Mouse (Mus musculus) forebrain, embryonic 11.5 days (tissue): Measurements from ENCODE around the gene Senp3. TPM values are rescaled to one million over a fixed set of nuclear protein-coding genes. Genes with fewer than 3 reads are reported as not detected.

Experiments
- ATAC-seq: fragments of 200-750 bp; cut with Nextera tagmentation; replicated peaks from 2 replicates; pipeline ENCODE4 v1.8.0; 2017; ENCODE audit warnings: moderate TSS enrichment; ENCODE audit not compliant: low FRiP score
- DNase-seq: peaks from one replicate; pipeline ENCODE4 v3.0.0-alpha.2; 2017; ENCODE audit warnings: low spot score
- H3K27ac ChIP-seq: fragments of 300-500 bp; sonication (generic); 2 replicates; pipeline ENCODE4 v1.5.1; 2014; ENCODE audit warnings: low read depth, low read length
- H3K27me3 ChIP-seq: fragments of 300-500 bp; sonication (generic); 2 replicates; pipeline ENCODE4 v1.6.1; 2014; ENCODE audit warnings: mild to moderate bottlenecking, low read length, mixed read lengths; ENCODE audit not compliant: control insufficient read depth, insufficient read depth
- H3K36me3 ChIP-seq: fragments of 300-500 bp; sonication (generic); 2 replicates; pipeline ENCODE4 v1.6.1; 2014; ENCODE audit warnings: mild to moderate bottlenecking, low read length, moderate library complexity, mixed read lengths; ENCODE audit not compliant: control insufficient read depth, insufficient read depth
- H3K4me1 ChIP-seq: fragments of 300-500 bp; sonication (generic); replicated peaks from 2 replicates; pipeline ENCODE4 v1.6.1; 2014; ENCODE audit warnings: low read length, mixed read lengths; ENCODE audit not compliant: control insufficient read depth, insufficient read depth
- H3K4me2 ChIP-seq: fragments of 300-500 bp; sonication (generic); 2 replicates; pipeline ENCODE4 v1.6.1; 2014; ENCODE audit warnings: low read depth, mild to moderate bottlenecking, low read length, moderate library complexity, mixed read lengths; ENCODE audit not compliant: severe bottlenecking
- H3K4me3 ChIP-seq: fragments of 300-500 bp; sonication (generic); 2 replicates; pipeline ENCODE4 v1.5.1; 2014; ENCODE audit warnings: low read depth, low read length
- H3K9ac ChIP-seq: fragments of 300-500 bp; sonication (generic); 2 replicates; pipeline ENCODE4 v1.6.1; 2014; ENCODE audit warnings: low read length
- H3K9me3 ChIP-seq: fragments of 300-500 bp; sonication (generic); 2 replicates; pipeline ENCODE4 v1.6.1; 2016; ENCODE audit warnings: low read length, mixed read lengths; ENCODE audit not compliant: control insufficient read depth
- WGBS: fragments of 180-500 bp; shearing (Covaris S2); extraction: QIAGEN DNeasy Blood & Tissue Kit; methylation state at CpG from one replicate; pipeline ENCODE4 v1.1.7; 2014; 5-methylcytosine and 5-hydroxymethylcytosine counted together
- polyA plus RNA-seq: library from polyadenylated mRNA; unstranded; fragments of >200 nt; fragmentation: Nextera tagmentation; extraction: Ambion mirVana; gene quantifications from 2 replicates; pipeline ENCODE4 v1.2.1, GENCODE M21; 2014

The Senp3 gene
- polyA plus RNA-seq, 1 experiment from 2014 or later: 110 TPM

DNA sequence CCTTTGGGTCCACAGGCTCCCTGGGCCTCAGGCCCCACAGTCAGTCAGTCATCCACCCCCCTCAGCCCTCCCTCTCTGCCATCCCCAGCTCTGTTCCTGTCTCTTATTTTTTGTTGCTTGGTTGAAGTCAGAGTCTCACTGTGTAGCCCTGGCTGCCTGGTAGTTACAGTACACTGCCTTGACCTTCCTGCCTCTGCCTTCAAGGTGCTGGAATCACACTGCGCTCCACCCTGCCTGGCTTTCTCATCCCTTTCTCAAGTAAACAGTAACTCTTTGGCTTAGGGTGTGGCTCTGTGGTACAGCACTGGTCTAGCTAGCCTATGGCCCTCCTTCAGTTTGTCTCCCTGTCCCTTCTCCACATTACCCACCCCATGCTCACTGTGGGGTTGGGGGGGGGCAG is 8.0 kb upstream of the Senp3 start:
- Histone ChIP-seq H3K4me1 (0 out of 2 replicates have a peak, but pooled peaks cover 1% of the 10 kb centered on the region), H3K36me3 (no peaks in the 10 kb centered on the region), H3K4me2 (no peak overlapping the region), H3K9me3 (no peaks in the 10 kb centered on the region), H3K9ac (no peak overlapping the region), H3K27me3 (no peaks in the 10 kb centered on the region), H3K27ac (no peak overlapping the region), H3K4me3 (no peak overlapping the region)
- WGBS: 100% methylated on average over 1 of the region's 1 CpGs
- no peak for DNase-seq
- ATAC-seq: no peak

DNA sequence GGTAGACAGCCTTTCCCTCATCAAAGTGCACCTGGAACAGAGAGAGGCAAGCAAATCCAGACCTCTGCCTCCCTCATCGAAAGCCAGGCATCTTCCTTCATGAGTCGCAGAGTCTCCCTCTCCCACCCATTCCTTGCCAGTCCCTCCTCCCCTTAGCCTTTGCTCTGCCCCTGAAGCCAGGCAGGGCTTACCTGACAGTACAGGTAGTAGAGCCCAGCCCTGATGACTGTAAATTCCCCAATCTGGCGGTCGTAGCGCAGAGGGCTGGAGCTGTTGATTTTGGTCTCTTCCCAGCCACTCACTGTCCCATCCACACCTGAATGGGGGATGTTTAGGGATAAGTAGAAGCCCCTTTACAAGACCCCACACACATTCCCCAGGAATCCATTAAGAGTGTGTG is 5.2 kb upstream of the Senp3 start:
- Histone ChIP-seq H3K27me3 (no peaks in the 10 kb centered on the region), H3K4me1 (peaks cover 4% of the 10 kb centered on the region; the same call in 1 of the 2 replicates), H3K36me3 (no peaks in the 10 kb centered on the region), H3K9me3 (no peaks in the 10 kb centered on the region), H3K9ac (no peak overlapping the region), H3K4me3 (no peak overlapping the region), H3K27ac (no peak overlapping the region), H3K4me2 (no peak overlapping the region)
- DNase-seq: no peak
- ATAC-seq: no peak
- WGBS: 65% methylated on average over 5 of the region's 5 CpGs

DNA sequence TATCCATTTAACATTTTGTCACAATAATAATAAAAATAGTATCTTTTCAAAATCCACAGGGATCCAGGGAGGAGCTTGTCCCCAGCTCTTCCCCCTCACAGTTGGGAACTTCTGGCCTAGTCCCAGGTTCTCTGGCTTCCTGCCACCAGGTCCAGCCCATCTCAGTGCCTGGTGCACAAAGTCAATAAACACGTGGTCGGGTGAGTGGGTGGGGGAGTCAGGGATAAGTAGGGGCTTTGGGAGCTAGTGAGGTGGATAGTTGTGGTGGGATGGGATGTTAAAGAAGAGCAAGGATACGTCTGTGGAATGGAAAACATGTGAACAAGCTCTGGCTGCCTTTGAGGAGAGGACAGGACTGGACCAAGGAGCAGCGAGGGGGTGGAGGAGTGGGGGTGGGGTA is 4.5 kb upstream of the Senp3 start:
- Histone ChIP-seq H3K27ac (no peak overlapping the region), H3K27me3 (no peaks in the 10 kb centered on the region), H3K36me3 (no peaks in the 10 kb centered on the region), H3K4me2 (no peak overlapping the region), H3K9me3 (no peaks in the 10 kb centered on the region), H3K9ac (no peak overlapping the region), H3K4me1 (peaks cover 4% of the 10 kb centered on the region; the same call in 1 of the 2 replicates), H3K4me3 (no peak overlapping the region)
- DNase-seq (no peak), ATAC-seq (no peak)
- 18% methylated on average over 4 of the region's 4 CpGs for WGBS

DNA sequence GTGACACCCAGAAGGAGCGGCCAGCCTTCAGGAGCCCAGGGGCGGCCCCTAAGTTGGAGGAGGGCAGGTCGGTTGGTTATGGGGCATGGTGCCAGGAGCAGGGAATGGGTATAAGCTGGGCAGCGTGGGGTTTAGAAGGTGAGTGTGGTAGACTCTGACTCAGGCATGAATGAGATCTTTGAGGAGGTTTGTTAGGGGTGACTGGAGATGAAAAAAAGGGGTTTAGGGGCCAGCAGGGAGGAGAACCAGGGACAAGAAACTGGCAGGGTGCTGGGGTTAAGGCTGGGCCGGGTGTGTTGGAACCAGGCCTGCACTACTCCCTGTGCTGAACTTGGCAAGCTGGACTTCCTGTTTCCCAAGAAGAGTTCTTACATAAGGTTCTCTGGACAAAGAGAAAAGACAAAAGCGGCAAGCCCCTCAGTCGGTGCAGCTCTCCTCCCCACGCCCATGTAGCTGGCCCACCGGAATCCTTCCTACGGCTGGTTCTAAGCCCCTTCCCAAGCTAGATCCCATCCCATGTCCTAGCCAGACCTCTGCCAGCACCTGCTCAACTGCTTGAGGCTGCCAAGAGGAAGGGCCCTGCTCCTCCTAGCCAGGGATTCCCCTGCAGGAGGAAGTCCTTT is 3.8 kb upstream of the Senp3 start, which contains the start of gene Tnfsf13:
Gene Tnfsf13 (minus strand): TSS at position 259 of the 623 bp plus-strand sequence.
- Histone ChIP-seq H3K9ac (no peak within 1 kb of the TSS), H3K9me3 (no peaks in the 10 kb centered on the region), H3K4me2 (no peak within 1 kb of the TSS), H3K27ac (no peak within 1 kb of the TSS), H3K36me3 (no peaks in the 10 kb centered on the region), H3K27me3 (no peaks in the 10 kb centered on the region), H3K4me3 (no peak within 1 kb of the TSS), H3K4me1 (peaks cover 9% of the 10 kb centered on the region; the same call in 1 of the 2 replicates)
- no peak for ATAC-seq
- 63% methylated on average over 10 of the region's 10 CpGs for WGBS
- no peak for DNase-seq

DNA sequence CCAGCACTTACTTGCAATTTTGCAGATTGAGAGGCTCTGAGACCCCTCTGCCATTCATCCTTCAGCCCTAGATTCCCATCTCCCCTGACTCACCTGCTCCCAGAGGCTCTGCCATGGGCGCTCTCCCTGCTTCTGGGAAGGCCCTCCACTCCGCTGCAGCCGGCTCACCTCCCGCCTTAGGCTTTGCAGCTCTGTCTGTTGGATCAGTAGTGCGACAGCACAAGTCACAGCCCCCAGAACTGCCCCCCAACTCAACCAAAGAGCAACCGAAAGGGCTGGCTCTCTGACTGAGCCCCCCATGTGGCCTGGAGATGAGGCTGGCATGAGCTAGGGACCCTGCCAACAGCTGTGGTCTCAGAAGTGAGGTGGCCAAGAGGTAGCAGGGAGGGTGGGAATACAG is 3.1 kb upstream of the Senp3 start:
- 84% methylated on average over 6 of the region's 6 CpGs for WGBS

DNA sequence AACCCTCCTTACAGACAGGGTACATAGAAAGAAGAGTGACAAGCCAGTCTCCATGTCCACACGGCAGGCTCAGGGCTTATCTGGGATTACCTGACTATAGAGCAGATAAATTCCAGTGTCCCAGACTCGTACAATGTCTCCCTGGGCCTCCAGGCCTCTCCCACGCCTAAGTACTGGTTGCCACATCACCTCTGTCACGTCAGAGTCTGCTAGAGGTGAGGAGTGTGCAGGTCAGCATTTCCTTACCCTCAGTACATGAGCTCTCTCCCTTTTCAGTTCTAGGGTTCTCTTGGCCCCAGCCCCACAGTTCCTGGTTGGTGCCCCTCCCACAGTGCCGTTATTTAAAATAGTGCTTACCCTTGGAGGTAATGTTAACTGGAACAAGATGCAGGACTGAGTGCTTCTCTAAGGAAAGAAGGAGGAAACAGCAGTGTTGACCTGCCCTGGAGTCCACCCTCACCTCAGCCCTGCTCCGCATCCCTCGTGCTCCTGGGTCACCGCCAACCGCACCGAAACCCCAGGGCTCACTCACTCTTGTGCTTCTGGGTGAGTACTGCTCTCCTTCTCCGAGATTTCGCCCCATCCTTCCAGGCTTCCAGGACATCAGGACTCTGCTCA is 2.4 kb upstream of the Senp3 start:
- Histone ChIP-seq H3K4me1 (peaks cover 12% of the 10 kb centered on the region; the same call in 1 of the 2 replicates), H3K27me3 (no peaks in the 10 kb centered on the region), H3K4me2 (no peak overlapping the region), H3K9me3 (no peaks in the 10 kb centered on the region), H3K27ac (no peak overlapping the region), H3K9ac (no peak overlapping the region), H3K4me3 (no peak overlapping the region), H3K36me3 (peaks cover 2% of the 10 kb centered on the region; the same call in 1 of the 2 replicates)
- ATAC-seq (no peak), DNase-seq (no peak)
- WGBS: 79% methylated on average over 12 of the region's 12 CpGs

More for the DNA sequence above, 3.1 kb upstream of the Senp3 start:
- DNase-seq: no peak
- Histone ChIP-seq H3K27me3 (no peaks in the 10 kb centered on the region), H3K9ac (no peak overlapping the region), H3K4me2 (no peak overlapping the region), H3K36me3 (peaks cover 2% of the 10 kb centered on the region; the same call in 1 of the 2 replicates), H3K4me3 (no peak overlapping the region), H3K27ac (no peak overlapping the region), H3K9me3 (no peaks in the 10 kb centered on the region), H3K4me1 (peaks cover 12% of the 10 kb centered on the region; the same call in 1 of the 2 replicates)
- ATAC-seq: no peak

DNA sequence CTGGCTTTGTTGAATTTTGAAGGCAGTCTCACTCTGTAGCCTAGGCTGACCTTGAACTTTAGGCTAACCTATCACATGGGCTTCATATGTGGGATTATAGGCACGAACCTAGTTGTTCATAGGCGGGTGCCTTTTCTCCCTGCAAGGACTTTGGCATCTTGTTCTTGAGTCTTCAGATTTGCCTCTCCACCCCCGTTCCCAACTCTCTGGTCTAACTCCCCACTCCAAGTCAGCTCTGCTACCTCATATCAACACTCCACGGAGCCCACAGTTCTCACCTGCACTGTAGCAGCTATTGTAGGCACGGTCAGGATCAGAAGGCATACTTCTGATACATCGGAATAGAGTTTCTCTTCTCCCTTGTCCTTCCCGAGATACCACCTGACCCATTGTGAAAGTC is 1.7 kb upstream of the Senp3 start:
- DNase-seq: no peak
- Histone ChIP-seq H3K27ac (no peak overlapping the region), H3K36me3 (peaks cover 2% of the 10 kb centered on the region; the same call in 1 of the 2 replicates), H3K4me1 (peaks cover 12% of the 10 kb centered on the region; the same call in 1 of the 2 replicates), H3K4me3 (no peak overlapping the region), H3K9ac (peak overlapping the region; percentile 32; the same call in 1 of the 2 replicates), H3K9me3 (no peaks in the 10 kb centered on the region), H3K27me3 (no peaks in the 10 kb centered on the region), H3K4me2 (no peak overlapping the region)
- ATAC-seq: no peak
- WGBS: 80% methylated on average over 7 of the region's 7 CpGs

DNA sequence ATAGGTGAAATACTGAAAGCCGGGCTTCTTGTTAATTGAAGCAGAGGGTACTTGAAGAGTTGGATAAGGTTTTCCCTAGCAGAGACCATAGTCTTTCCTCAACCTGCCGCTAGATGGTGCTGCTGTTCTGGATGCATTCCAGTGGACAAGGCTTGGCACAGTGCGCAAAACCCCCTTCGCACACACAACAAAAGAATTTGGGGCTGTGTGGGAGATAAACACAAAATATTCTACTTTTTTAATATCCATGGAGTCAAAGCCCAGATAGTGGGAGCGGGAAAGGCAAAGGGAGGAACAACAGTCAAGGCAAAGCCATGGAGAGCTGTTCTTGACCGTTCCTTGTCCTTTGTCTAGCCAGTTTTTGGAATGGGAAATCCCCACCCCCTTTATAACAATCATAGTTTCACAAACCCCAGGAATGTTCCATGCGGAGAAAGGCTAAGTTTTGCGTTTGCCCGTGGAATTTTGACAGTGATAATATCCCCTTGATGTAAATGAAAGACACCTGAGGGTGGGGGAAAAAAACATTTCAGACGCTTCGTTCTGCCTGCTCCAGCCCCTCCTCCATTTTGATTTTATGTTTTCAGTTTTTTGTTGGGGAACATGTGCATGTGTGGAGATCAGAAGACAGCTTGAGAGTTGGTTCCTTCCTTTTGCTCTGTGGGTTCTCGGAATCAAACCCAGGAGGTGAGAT is 1.1 kb upstream of the Senp3 start:
- WGBS: 26% methylated on average over 12 of the region's 12 CpGs
- Histone ChIP-seq H3K27ac (no peak overlapping the region; the same call in 1 of the 2 replicates), H3K4me1 (peaks cover 12% of the 10 kb centered on the region; the same call in 1 of the 2 replicates), H3K36me3 (peaks cover 2% of the 10 kb centered on the region; the same call in 1 of the 2 replicates), H3K4me2 (peak overlapping the region; percentile 94; the same call in 1 of the 2 replicates), H3K4me3 (no peak overlapping the region), H3K9me3 (no peaks in the 10 kb centered on the region), H3K27me3 (no peaks in the 10 kb centered on the region), H3K9ac (peak overlapping the region; percentile 32)
- DNase-seq (peak; percentile 95), ATAC-seq (peak; percentile 45; the same call in 1 of the 2 replicates)
